Mouse (Mus musculus): ENCODE data around the gene Zfp219.
"Not testable (repeated sequence)": the region's sequence is repeated elsewhere in the genome, so short reads cannot be mapped to it uniquely, and the experiment has no call there.

Gene Zfp219

GRCm38 (mm10) chr14:52020486-52021137, at the start of gene Zfp219:
Zfp219 (minus strand) TSS chr14:52020733.
- peak; percentile 72 to 76 for DNase-seq (ENCODE audit: low spot score in 2 of 2)

GRCm38 (mm10) chr14:52066135-52066534, 45.6 kb upstream of the Zfp219 start:
- no peak for DNase-seq (ENCODE audit: low spot score in 2 of 2)

GRCm38 (mm10) chr14:52061798-52062197, 41.3 kb upstream of the Zfp219 start:
- no peak for DNase-seq (ENCODE audit: low spot score in 2 of 2)

GRCm38 (mm10) chr14:52060800-52061199, 40.3 kb upstream of the Zfp219 start:
- DNase-seq (ENCODE audit: low spot score in 2 of 2) = peak in 1 of 2 experiments; percentile 22

- DNase-seq (ENCODE audit: low spot score in 2 of 2) = no peak
Measured at GRCm38 (mm10) chr14:52059982-52060381, 39.4 kb upstream of the Zfp219 start.

- not testable (repeated sequence) for DNase-seq (ENCODE audit: low spot score in 2 of 2)
Measured at GRCm38 (mm10) chr14:52052720-52053119, 32.2 kb upstream of the Zfp219 start.

- DNase-seq (ENCODE audit: low spot score in 2 of 2) = no peak
Measured at GRCm38 (mm10) chr14:52045966-52046565, 25.5 kb upstream of the Zfp219 start.

- no peak for DNase-seq (ENCODE audit: low spot score in 2 of 2)
Measured at GRCm38 (mm10) chr14:52044901-52045678, 24.6 kb upstream of the Zfp219 start.

- no peak for DNase-seq (ENCODE audit: low spot score in 2 of 2)
Measured at GRCm38 (mm10) chr14:52043446-52043845, 22.9 kb upstream of the Zfp219 start.

GRCm38 (mm10) chr14:52042359-52042758, 21.8 kb upstream of the Zfp219 start, which contains the start of gene Olfr221:
Olfr221 (minus strand) TSS chr14:52042459.
- DNase-seq (ENCODE audit: low spot score in 2 of 2) = not testable (repeated sequence)

- no peak for DNase-seq (ENCODE audit: low spot score in 2 of 2)
Measured at GRCm38 (mm10) chr14:52039332-52039731, 18.8 kb upstream of the Zfp219 start.

- no peak for DNase-seq (ENCODE audit: low spot score in 2 of 2)
Measured at GRCm38 (mm10) chr14:52035926-52036325, 15.4 kb upstream of the Zfp219 start.

- no peak for DNase-seq (ENCODE audit: low spot score in 2 of 2)
Measured at GRCm38 (mm10) chr14:52026342-52026741, 5.8 kb upstream of the Zfp219 start.

- no peak for DNase-seq (ENCODE audit: low spot score in 2 of 2)
Measured at GRCm38 (mm10) chr14:52024133-52024532, 3.6 kb upstream of the Zfp219 start.

- peak; percentile 79 to 82 for DNase-seq (ENCODE audit: low spot score in 2 of 2)
Measured at GRCm38 (mm10) chr14:52022709-52023459, 2.4 kb upstream of the Zfp219 start.

- no peak for DNase-seq (ENCODE audit: low spot score in 2 of 2)
Measured at GRCm38 (mm10) chr14:52022244-52022708, 1.7 kb upstream of the Zfp219 start.

- no peak for DNase-seq (ENCODE audit: low spot score in 2 of 2)
Measured at GRCm38 (mm10) chr14:52021568-52022212, 1.2 kb upstream of the Zfp219 start.

GRCm38 (mm10) chr14:52021138-52021529, 601 bp upstream of the Zfp219 start:
- DNase-seq (ENCODE audit: low spot score in 2 of 2) = no peak

- peak; percentile 98 to 99 for DNase-seq (ENCODE audit: low spot score in 2 of 2)
Measured at GRCm38 (mm10) chr14:52019590-52020340, 768 bp downstream of the Zfp219 start.

- no peak for DNase-seq (ENCODE audit: low spot score in 2 of 2)
Measured at GRCm38 (mm10) chr14:52019051-52019589, 1.4 kb downstream of the Zfp219 start.
